Mouse (Mus musculus): Measurements from ENCODE around the gene Dsn1. TPM values are rescaled to one million over a fixed set of nuclear protein-coding genes. Genes with fewer than 3 reads are reported as not detected.
A peak's percentile ranks its signal among the peaks of the same experiment; 100 is the strongest.

Dsn1 gene
- total RNA-seq (2021), result 8.3 and 9.2 TPM in 2 replicates
- long read RNA-seq, experiment 1, transcript Dsn1-201 (11 exons, 2,080 nt), result major isoform, 7 of 11 reads
- long read RNA-seq, experiment 1, partial matches to known transcripts, result 2 of 11 reads
- long read RNA-seq, experiment 1, other reads (novel, unspliced or antisense), result 2 of 11 reads
- long read RNA-seq, experiment 2, transcript Dsn1-201 (11 exons, 2,080 nt), result major isoform, 6 of 7 reads
- long read RNA-seq, experiment 2, partial matches to known transcripts, result 0 of 7 reads
- long read RNA-seq, experiment 2, other reads (novel, unspliced or antisense), result 1 of 7 reads

GRCm38 (mm10) chr2:157006511-157007233, at the start of gene Dsn1:
Gene Dsn1, minus strand, starts transcription at chr2:157007154.
- peak; percentile 96 for DNase-seq

DNA sequence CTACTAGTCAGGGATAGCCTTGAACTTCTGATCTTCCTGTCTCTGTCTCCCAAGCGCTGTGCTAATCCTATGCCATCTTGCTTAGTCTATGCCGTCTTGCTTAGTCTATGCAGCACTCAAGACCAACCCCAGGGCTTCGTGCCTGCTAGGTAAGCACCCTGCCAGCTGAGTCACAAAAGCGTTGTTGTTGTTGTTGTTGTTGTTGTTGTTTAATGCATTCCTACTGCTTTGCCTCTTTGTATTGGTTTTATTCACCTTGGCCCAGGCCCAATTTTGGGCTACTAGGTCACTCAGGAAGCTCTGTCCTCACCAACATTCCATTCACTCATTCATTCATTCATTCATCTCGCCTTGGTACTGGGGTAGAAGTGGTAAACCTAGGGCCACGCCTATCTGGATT, 48.8 kb upstream of the Dsn1 start:
- no peak for DNase-seq

GRCm38 (mm10) chr2:157054816-157055215, 47.9 kb upstream of the Dsn1 start:
- DNase-seq, result peak; percentile 79

DNA sequence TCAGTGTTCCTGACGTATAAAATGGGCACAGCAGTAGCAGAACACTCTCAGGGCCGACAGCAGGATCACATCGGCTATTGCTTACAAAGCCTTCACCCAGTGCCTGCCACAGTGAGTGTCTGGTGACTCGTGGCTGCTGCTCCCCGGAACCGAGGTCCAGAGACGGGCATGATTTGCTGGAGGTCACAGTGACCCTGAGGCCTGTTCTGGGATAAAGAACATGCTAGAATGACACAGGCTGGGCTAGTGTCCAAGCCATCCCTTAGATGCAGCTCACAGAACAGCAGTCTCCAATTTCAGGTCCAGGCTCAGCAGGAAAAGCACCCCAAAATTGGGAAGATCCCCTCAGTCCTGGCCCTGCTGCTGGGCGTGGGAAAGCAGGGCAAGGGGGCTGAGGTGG, 47.3 kb upstream of the Dsn1 start:
- peak; percentile 91 for DNase-seq

- DNase-seq, result no peak
Measured at GRCm38 (mm10) chr2:157053787-157054186, 46.8 kb upstream of the Dsn1 start.

DNA sequence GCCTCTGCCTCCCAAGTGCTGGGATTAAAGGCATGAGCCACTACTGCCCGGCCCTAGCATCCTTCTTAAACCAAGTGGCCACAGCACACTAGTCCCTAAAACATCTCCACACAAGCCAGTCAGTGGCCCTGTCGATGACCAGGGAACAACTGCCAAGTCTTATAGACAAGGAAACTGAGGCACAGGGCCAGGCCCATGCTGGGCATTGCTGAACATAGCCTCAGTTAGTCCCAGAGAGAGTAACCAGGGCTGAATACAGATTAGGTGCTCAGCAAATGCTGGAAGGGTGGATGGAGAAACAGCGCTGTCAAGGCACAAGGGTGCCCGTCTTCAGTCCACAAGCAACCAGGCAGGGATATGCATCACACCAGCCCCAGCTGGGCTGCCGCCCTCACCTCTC, 46.2 kb upstream of the Dsn1 start:
- DNase-seq, result no peak

DNA sequence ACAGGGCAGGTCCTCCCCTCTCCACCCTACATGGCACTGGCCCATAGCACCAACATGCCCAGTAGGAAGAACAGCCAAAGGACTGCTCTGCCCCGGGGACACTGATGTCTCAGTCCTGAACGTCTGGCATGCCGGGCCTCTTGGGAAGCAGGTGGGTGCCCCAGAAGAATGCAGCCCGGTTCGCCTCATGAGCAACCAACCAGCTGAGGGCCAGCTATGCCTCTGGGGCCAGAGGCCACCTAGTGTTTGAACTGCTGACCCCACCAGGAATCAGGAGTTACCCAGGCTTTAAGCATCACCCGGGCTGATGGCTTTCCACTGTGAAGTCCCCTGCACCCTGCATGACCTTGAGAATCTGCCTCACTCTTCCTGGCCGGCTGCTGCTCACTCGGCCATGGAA, 45.5 kb upstream of the Dsn1 start:
- DNase-seq, result peak; percentile 52

GRCm38 (mm10) chr2:157049831-157050243, 42.9 kb upstream of the Dsn1 start:
- DNase-seq, result no peak

DNA sequence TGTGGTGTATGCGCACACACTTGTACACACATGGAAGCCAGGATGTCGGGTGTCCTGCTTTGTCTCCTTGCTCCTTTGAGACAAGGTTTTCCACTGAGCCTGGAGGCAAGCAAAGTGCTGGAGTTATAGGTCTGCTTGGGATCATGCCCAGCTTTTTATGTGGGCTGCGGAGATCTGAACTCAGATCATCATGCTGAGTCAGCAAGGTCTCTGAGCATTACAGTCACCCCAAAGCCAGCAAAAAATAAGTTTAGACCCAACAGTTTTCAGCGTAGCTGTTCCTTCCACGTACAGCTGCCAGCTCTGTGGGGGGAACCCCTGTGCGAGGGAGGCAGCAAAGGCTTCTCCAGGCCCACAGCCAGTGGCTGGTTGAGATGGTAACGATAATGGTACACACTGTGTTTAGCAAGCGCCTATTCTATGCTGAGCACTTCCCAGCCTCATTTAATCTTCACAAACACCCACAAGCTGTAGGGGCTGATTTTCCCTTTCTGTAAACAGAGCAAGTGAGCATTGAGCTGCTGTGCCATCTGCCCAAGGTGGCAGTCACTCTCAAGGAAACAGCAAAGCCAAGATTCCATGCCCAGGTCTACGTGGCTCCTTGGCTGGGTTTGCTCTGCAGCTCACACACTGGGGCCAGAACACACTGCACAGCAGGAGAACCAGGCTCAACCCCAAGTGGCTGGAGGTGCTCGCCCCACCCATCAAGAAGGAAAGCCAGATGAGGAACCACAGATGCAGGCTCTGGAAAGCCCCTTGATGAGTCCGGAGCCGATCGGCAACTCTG, 41.6 kb upstream of the Dsn1 start:
- no peak for DNase-seq

DNA sequence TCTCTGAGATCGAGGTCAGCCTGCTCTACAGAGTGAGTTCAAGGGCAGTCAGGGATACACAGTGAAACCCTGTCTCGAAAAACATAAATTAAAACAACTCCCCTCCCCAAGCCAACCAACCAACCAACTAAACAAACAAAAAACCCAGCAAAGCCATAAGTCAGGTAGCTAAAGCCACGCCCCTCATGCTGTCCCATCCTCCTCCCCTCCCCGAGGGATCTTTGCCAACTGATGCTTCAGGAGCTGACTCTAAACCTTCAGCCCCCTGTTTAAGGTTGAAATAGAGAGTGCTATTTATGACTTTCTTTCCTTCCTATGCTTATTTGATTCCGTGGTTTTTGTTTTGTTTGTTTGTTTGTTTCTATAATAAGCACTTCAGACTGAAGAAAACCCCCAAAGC, 40.0 kb upstream of the Dsn1 start:
- no peak for DNase-seq

- DNase-seq, result no peak
Measured at GRCm38 (mm10) chr2:157045932-157046331, 39.0 kb upstream of the Dsn1 start.

DNA sequence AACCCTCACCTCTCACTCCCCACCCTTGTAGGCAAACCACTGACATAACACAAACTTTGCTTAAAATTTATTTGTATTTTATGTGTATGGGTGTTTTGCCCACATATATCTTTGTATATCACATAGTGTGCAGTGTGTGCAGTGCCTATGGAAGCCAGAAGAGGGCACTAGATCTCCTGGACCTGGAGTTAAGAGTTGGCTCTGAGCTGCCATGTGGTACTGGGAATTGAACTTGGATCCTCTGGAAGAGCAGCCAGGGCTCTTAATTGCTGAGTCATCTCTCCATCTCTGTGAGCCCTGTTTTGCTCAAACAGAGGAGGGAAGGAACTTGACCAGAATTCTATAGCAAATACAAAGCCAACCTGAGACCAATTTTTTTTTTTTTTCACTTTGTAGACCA, 37.0 kb upstream of the Dsn1 start:
- no peak for DNase-seq

GRCm38 (mm10) chr2:157043556-157043955, 36.6 kb upstream of the Dsn1 start:
- no peak for DNase-seq

DNA sequence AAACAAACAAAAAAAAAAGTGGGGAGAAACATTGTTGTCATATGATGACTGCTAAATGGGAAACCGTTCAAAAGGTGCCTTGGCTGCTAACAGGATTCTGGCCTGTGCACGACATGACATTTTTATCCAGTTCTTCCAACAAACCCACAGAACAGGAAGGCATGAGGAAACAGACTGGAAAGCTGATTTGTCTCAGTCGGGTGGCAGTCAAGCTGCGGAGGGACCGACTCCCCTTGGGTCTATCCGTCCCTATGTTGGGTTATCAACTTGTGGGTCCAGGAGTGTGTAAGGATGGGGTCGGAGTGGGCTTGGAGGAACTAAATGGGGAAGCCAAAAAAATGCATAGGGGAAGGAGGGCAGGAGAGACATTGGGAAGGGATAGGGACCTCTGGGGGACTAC, 34.5 kb upstream of the Dsn1 start:
- DNase-seq, result no peak

DNA sequence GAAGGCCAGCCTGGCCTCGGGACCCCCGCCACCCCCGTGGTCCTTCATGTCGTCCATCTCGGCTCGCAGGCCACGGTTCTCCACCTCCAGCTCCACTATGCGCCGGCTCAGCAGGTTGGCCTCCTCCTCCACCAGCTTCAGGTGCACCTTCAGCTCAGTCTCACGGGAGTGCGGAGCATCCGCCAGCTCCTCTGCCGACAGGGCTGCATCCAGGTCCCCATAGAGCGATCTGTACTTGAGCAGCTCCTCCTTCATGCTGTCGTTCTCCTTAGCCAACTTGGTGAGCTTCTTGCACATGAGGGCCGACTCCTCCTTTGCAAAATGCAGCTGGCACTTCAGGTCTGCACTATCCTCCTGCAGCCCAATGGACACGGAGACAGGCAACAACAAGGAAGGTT, 33.7 kb upstream of the Dsn1 start:
- no peak for DNase-seq

- peak; percentile 69 for DNase-seq
Measured at GRCm38 (mm10) chr2:157039900-157040648, 33.1 kb upstream of the Dsn1 start.

- DNase-seq, result peak; percentile 47
Measured at GRCm38 (mm10) chr2:157037303-157037702, 30.3 kb upstream of the Dsn1 start.

DNA sequence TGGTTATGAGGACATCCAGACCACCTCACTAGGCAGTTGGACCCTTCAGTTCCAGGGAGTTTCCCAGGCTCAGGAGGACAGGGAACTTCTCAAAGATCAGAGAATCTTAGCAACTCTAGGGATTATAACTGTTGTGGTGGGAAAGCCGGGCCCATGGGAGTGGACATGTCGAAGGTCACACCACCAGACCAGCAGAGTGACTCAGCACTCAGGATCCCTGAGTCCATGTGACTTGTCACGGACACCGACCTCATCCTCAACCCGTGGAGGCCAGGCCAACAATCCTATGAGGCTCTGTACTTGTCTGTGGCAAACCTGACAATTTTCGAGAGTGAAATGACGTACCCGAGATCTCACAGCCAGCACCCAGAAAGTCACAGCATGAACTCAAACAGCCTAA, 29.4 kb upstream of the Dsn1 start:
- DNase-seq, result peak; percentile 78

GRCm38 (mm10) chr2:157035371-157035770, 28.4 kb upstream of the Dsn1 start:
- DNase-seq, result no peak

GRCm38 (mm10) chr2:157030804-157031203, 23.9 kb upstream of the Dsn1 start:
- peak; percentile 92 for DNase-seq

GRCm38 (mm10) chr2:157028261-157028660, 21.3 kb upstream of the Dsn1 start:
- DNase-seq, result no peak

Measured in adrenal gland, postnatal 14 days (tissue).